Mouse (Mus musculus): Measurements from ENCODE around the gene Nasp. TPM values are rescaled to one million over a fixed set of nuclear protein-coding genes. Genes with fewer than 3 reads are reported as not detected.

The Nasp gene
- 55.0 and 59.1 TPM in 2 replicates for polyA plus RNA-seq (2015; fragmentation: Nextera tagmentation; extraction: Ambion mirVana)

DNA sequence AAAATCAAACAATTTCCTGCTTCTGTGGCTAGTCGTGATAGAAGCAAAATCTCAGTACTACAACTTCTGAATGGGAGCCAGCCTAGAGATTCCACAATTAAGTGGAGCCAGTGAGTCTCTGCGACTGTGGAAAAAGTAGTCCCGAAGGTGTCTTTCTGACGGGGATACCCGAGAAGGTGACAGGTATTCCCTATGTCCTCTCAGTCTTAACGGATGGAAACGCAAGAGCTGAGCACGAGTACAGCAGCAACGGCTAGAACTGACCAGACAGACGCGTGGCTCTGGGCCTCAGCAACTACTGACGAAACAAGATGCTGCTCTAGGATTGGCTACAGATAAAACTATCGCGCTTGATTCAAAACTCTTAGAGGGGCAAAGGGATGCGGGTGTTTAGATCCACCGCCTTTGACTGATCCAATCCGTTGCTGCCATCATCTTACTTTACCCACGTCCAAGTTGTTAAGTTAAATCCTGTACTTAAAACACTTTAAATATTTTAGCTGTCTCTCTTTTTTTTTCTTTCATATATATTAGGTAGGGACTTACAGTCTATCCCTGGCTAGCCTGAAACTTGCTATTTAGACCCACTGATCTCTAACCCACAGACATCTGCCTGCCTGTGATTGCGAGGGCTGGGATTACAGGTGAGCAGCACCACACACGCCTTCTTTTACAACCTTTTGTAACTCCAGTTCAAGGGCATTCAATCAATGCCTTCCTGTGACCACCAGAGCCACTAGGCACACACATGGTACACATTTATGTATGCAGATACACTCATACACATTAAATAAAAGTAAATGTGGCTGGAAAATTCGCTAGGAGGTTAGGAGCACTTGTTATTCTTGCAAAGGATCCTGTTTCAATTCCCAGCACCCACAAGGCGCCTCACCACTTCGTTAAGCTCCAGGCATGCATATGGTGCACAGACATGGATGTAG lies at the start of gene Nasp:
Nasp (minus strand) TSS at position 220 of the 941 bp plus-strand sequence.

DNA sequence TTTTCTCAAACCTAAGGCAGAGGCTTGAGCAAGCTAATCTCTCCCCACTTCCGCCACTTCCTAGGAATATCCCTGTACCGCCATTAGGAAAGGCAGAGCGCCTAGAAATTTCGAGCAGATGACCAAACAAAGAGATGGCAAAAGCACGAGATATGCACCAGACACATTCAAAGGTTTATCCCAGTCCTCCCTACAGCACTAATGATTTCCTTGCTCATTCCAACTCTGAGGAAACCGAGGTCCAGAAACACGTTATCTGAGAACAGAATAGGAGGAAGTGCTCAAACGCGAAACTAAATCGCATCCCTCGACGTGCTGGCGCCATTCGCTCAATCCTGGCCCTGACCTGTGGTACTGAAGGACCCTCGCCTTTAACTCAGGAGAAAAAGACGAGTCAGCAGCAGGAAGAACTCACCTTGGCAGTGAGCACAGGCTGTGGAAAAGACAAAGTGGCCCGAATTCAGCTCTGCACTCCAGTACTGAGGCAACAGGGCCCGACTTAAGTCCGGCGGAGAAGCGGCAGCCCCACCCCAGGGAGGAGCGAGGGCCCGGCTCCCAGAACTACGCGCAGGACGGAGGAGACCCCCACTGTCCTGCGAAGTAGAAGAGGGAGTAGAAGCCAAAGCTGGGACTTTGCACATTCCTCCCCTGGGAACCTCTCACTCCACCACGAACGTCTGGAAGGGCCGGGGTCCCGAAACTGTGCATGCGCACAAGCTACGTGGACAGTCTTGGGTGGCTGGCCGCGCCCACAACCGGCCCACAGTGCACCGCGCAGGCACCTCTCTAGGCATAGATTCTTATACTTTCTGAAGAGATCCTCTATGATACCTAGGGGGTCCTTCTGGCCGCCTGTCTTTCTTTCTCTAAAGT lies 23.4 kb upstream of the Nasp start, which contains the start of gene Akr1a1:
Akr1a1 (minus strand) TSS at position 757 of the 873 bp plus-strand sequence.

DNA sequence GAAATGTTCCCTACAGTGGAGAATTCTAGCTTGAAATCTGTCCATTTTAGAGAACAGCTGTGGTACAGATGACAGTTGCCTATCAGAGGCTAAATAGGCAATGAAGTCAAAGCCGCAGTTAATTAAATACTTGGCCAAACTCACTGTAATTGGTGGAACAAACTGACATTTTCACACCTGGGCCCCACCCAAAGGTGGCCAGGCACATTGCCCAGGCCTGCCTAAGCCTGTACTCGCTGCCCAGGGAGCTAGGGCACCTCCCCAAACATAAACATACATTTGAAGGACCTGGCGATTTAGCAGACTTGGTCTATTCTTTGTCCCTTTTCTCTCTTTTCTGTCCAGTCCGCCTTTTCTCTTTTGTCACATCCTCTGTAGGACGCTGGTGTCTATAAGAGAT lies 31.4 kb downstream of the Nasp start, which contains the start of gene Ccdc17:
Ccdc17 (plus strand) TSS at position 276 of the 400 bp plus-strand sequence.

GRCm38 (mm10) chr4:116557306-116558121 lies 70.2 kb downstream of the Nasp start, which contains the start of gene Gpbp1l1:
Gene Gpbp1l1 (plus strand): TSS chr4:116557658.

GRCm38 (mm10) chr4:116555413-116556300 lies 72.1 kb downstream of the Nasp start, which contains the start of gene Tmem69:
Gene Tmem69 (minus strand): TSS chr4:116555936.

Other genes starting within 250 kb of the Nasp start
- gene Mast2, start 163.8 kb downstream of the Nasp start, polyA plus RNA-seq (2015; fragmentation: Nextera tagmentation; extraction: Ambion mirVana) = 23.3 and 23.8 TPM in 2 replicates
- 9.2 and 11.0 TPM in 2 replicates for gene Ipp, start 120.4 kb downstream of the Nasp start, polyA plus RNA-seq (2015; fragmentation: Nextera tagmentation; extraction: Ambion mirVana)
- 17.5 and 18.3 TPM in 2 replicates for gene Tmem69, start 72.0 kb downstream of the Nasp start, polyA plus RNA-seq (2015; fragmentation: Nextera tagmentation; extraction: Ambion mirVana)
- 11.7 and 12.6 TPM in 2 replicates for gene Gpbp1l1, start 70.3 kb downstream of the Nasp start, polyA plus RNA-seq (2015; fragmentation: Nextera tagmentation; extraction: Ambion mirVana)
- 4.8 and 5.4 TPM in 2 replicates for gene Ccdc17, start 31.3 kb downstream of the Nasp start, polyA plus RNA-seq (2015; fragmentation: Nextera tagmentation; extraction: Ambion mirVana)
- gene Akr1a1, start 23.7 kb upstream of the Nasp start, polyA plus RNA-seq (2015; fragmentation: Nextera tagmentation; extraction: Ambion mirVana) = 699 and 752 TPM in 2 replicates
- 509 and 614 TPM in 2 replicates for gene Prdx1, start 57.6 kb upstream of the Nasp start, polyA plus RNA-seq (2015; fragmentation: Nextera tagmentation; extraction: Ambion mirVana)
- gene Mmachc, start 80.5 kb upstream of the Nasp start, polyA plus RNA-seq (2015; fragmentation: Nextera tagmentation; extraction: Ambion mirVana) = 14.8 and 19.0 TPM in 2 replicates
- gene Ccdc163, start 80.6 kb upstream of the Nasp start, polyA plus RNA-seq (2015; fragmentation: Nextera tagmentation; extraction: Ambion mirVana) = 5.8 and 6.5 TPM in 2 replicates
- 2.5 and 2.8 TPM in 2 replicates for gene Tesk2, start 93.0 kb upstream of the Nasp start, polyA plus RNA-seq (2015; fragmentation: Nextera tagmentation; extraction: Ambion mirVana)
- gene Toe1, start 179.7 kb upstream of the Nasp start, polyA plus RNA-seq (2015; fragmentation: Nextera tagmentation; extraction: Ambion mirVana) = 23.4 and 25.2 TPM in 2 replicates
- gene Mutyh, start 179.8 kb upstream of the Nasp start, polyA plus RNA-seq (2015; fragmentation: Nextera tagmentation; extraction: Ambion mirVana) = 4.1 and 4.7 TPM in 2 replicates
- 2.3 and 2.7 TPM in 2 replicates for gene Hpdl, start 193.8 kb upstream of the Nasp start, polyA plus RNA-seq (2015; fragmentation: Nextera tagmentation; extraction: Ambion mirVana)
- 2.8 and 3.0 TPM in 2 replicates for gene Zswim5, start 249.4 kb upstream of the Nasp start, polyA plus RNA-seq (2015; fragmentation: Nextera tagmentation; extraction: Ambion mirVana)

All from neural tube, postnatal 0 days (tissue).